8 mouse cellular contexts compared by ENCODE assay signal in genomic region chr10:128589464-128590192, GRCm38 (mm10). TPM values are rescaled to one million over a fixed set of nuclear protein-coding genes. Genes with fewer than 3 reads are reported as not detected.
DNase-seq lines count a peak whose midpoint lies in the region; ATAC-seq and TF ChIP-seq lines count a peak whose summit lies in the region.

TSS of gene Erbb3 (minus strand) at chr10:128589652.

- peak within 1 kb of the TSS; percentile 95 for H3K4me2 ChIP-seq in CH12.LX (ENCODE audit: insufficient read depth, low read depth, poor library complexity, severe bottlenecking)
- H3K4me2 ChIP-seq in embryonic facial prominence, embryonic 15.5 days (replicated peaks) = peak within 1 kb of the TSS; percentile 83

- DNase-seq in CH12.LX (ENCODE audit: extremely low read depth) (peak; percentile 42), ZHBTc4 (ENCODE audit: low read depth, low spot score) (peak; percentile 87)
- DNase-seq in heart, postnatal 36 days = peak; percentile 42 to 52
- DNase-seq in large intestine, adult 2 months (ENCODE audit: low read depth, low spot score) = peak; percentile 71
- peak; percentile 52 for DNase-seq in splenic B cell, adult 2 months (ENCODE audit: low read depth, low spot score)
- DNase-seq in layer of hippocampus, adult 8-10 months (ENCODE audit: low spot score in 2 of 2) = no peak

- no peaks in the 10 kb centered on the region for H3K9me3 ChIP-seq in CH12.LX (replicated peaks; ENCODE audit: low read length)
- no peaks in the 10 kb centered on the region for H3K9me3 ChIP-seq in embryonic facial prominence, embryonic 15.5 days (replicated peaks)

- no peak for TF ChIP-seq EP300 in CH12.LX (IDR thresholded peaks at IDR 0.05; ENCODE audit: low read length)

- intact Hi-C loops in heart, postnatal 36 days (cut with DNase I) = loop anchor here (5.0 kb wide), 1 partner anchor 37 kb away; no protein-coding TSS in a partner anchor

- in situ Hi-C loops in CH12.LX (cut with MboI; ENCODE audit: low pct_ligation_motif_present, low pct_unique_long_range_greater_than_20kb, low sequenced_read_pairs) = no loop called here

- peak within 1 kb of the TSS; percentile 54 for H3K9ac ChIP-seq in CH12.LX (ENCODE audit: insufficient read depth, low read depth)
- peak within 1 kb of the TSS; percentile 48 for H3K9ac ChIP-seq in embryonic facial prominence, embryonic 15.5 days

- H3K4me3 ChIP-seq in CH12.LX (replicated peaks in 1 of 3; ENCODE audit: low read depth in 2 of 3, low read length in 2 of 3, poor library complexity in 1 of 3) = peak within 1 kb of the TSS; percentile 63 to 80 (median 65)
- peak within 1 kb of the TSS; percentile 64 for H3K4me3 ChIP-seq in embryonic facial prominence, embryonic 15.5 days (replicated peaks)

- peak; percentile 52 for ATAC-seq in embryonic facial prominence, embryonic 15.5 days (ENCODE audit: insufficient number of reproducible peaks, low FRiP score, low TSS enrichment, low read depth)
- peak; percentile 61 for ATAC-seq in megakaryocyte-erythroid progenitor cell, adult 5-6 weeks (replicated peaks; ENCODE audit: low FRiP score, low TSS enrichment, poor library complexity, severe bottlenecking)

- no peak within 1 kb of the TSS for H3K27ac ChIP-seq in CH12.LX (ENCODE audit: insufficient read depth, low read depth)
- H3K27ac ChIP-seq in embryonic facial prominence, embryonic 15.5 days (replicated peaks) = peak within 1 kb of the TSS; percentile 92

- H3K36me3 ChIP-seq in CH12.LX (replicated peaks in 1 of 2; ENCODE audit: control insufficient read depth in 1 of 2, insufficient read depth in 1 of 2, low read length in 1 of 2) = no peaks in the 10 kb centered on the region
- H3K36me3 ChIP-seq in embryonic facial prominence, embryonic 15.5 days = no peaks in the 10 kb centered on the region
- no peaks in the 10 kb centered on the region for H3K36me3 ChIP-seq in splenic B cell, adult 2 months (ENCODE audit: control insufficient read depth, insufficient read depth, low read length, poor library complexity, severe bottlenecking)

- dilution Hi-C loops in CH12.LX (cut with MboI; ENCODE audit: extremely low pct_ligation_motif_present, extremely low pct_unique_long_range_greater_than_20kb, low sequenced_read_pairs) = no loop called here

- no peak for TF ChIP-seq POLR2A in CH12.LX (IDR thresholded peaks at IDR 0.05; ENCODE audit: low read depth, low read length)

- under 1% methylated on average over 43 of the region's 43 CpGs for WGBS in embryonic facial prominence, embryonic 15.5 days
- WGBS in large intestine, adult 2 months = under 1% methylated on average over 43 of the region's 43 CpGs

- H3K4me1 ChIP-seq in CH12.LX (ENCODE audit: control insufficient read depth in 1 of 2, insufficient read depth in 2 of 2) = peaks cover 0 to 20% of the 10 kb centered on the region in 2 experiments; a peak in 2 of 4 replicates
- H3K4me1 ChIP-seq in embryonic facial prominence, embryonic 15.5 days = peaks cover 28% of the 10 kb centered on the region

- TF ChIP-seq RAD21 in CH12.LX (IDR thresholded peaks at IDR 0.05; ENCODE audit: low read depth, low read length) = no peak

- TF ChIP-seq CTCF in CH12.LX (conservative IDR thresholded peaks at IDR 0.05 in 1 of 2, IDR thresholded peaks at IDR 0.05 in 1 of 2; ENCODE audit: low read depth in 2 of 2, low read length in 2 of 2) = no peak

- peaks cover 71% of the 10 kb centered on the region for H3K27me3 ChIP-seq in CH12.LX (replicated peaks)
- peaks cover 32% of the 10 kb centered on the region for H3K27me3 ChIP-seq in embryonic facial prominence, embryonic 15.5 days
- H3K27me3 ChIP-seq in splenic B cell, adult 2 months (ENCODE audit: control insufficient read depth, insufficient read depth, low read length, poor library complexity, severe bottlenecking) = peaks cover 1% of the 10 kb centered on the region

- H3K79me2 ChIP-seq in CH12.LX (replicated peaks; ENCODE audit: control insufficient read depth, extremely low read depth, insufficient read depth, poor library complexity, severe bottlenecking) = no peaks in the 10 kb centered on the region

TF ChIP-seq in CH12.LX, 34 proteins besides CTCF, POLR2A, EP300 and RAD21:
- TF ChIP-seq ZKSCAN1 (IDR thresholded peaks at IDR 0.05; ENCODE audit: borderline replicate concordance, low read depth, low read length) (no peak), SMC3 (IDR thresholded peaks at IDR 0.05; ENCODE audit: low read depth, low read length) (no peak), MYC (IDR thresholded peaks at IDR 0.05; ENCODE audit: low read depth, low read length) (no peak), TBP (conservative IDR thresholded peaks at IDR 0.05; ENCODE audit: low read depth, low read length) (no peak), SIN3A (IDR thresholded peaks at IDR 0.05; ENCODE audit: low read length) (no peak), ZNF384 (IDR thresholded peaks at IDR 0.05; ENCODE audit: low read depth, low read length) (peak; percentile 50; the same call in 1 of the 2 replicates), MAX (IDR thresholded peaks at IDR 0.05; ENCODE audit: low read length) (no peak), CHD2 (IDR thresholded peaks at IDR 0.05; ENCODE audit: low read length) (no peak), MEF2A (IDR thresholded peaks at IDR 0.05; ENCODE audit: borderline replicate concordance, low read depth, low read length) (no peak), JUND (conservative IDR thresholded peaks at IDR 0.05; ENCODE audit: low read depth, low read length) (no peak), BHLHE40 (IDR thresholded peaks at IDR 0.05; ENCODE audit: low read depth, low read length) (peak; percentile 65; the same call in 1 of the 2 replicates), PAX5 (IDR thresholded peaks at IDR 0.05; ENCODE audit: low read length) (no peak), HCFC1 (IDR thresholded peaks at IDR 0.05; ENCODE audit: low read depth, low read length) (no peak), ELF1 (IDR thresholded peaks at IDR 0.05; ENCODE audit: low read depth, low read length) (no peak), POLR2AphosphoS2 (IDR thresholded peaks at IDR 0.05; ENCODE audit: low read depth, low read length) (no peak), RCOR1 (conservative IDR thresholded peaks at IDR 0.05; ENCODE audit: low read depth, low read length) (no peak), JUN (IDR thresholded peaks at IDR 0.05; ENCODE audit: insufficient read depth, low read depth, low read length) (no peak), CHD1 (IDR thresholded peaks at IDR 0.05; ENCODE audit: low read depth, low read length) (no peak), TCF12 (IDR thresholded peaks at IDR 0.05; ENCODE audit: low read depth, low read length) (no peak), USF2 (conservative IDR thresholded peaks at IDR 0.05; ENCODE audit: low read depth, low read length) (no peak), MAZ (IDR thresholded peaks at IDR 0.05; ENCODE audit: low read depth, low read length) (peak; percentile 60), MAFK (IDR thresholded peaks at IDR 0.05; ENCODE audit: insufficient replicate concordance, low read length) (no peak), IRF4 (IDR thresholded peaks at IDR 0.05; ENCODE audit: low read depth, low read length) (no peak), ZMIZ1 (IDR thresholded peaks at IDR 0.05; ENCODE audit: low read depth, low read length) (no peak), KAT2A (IDR thresholded peaks at IDR 0.05; ENCODE audit: insufficient replicate concordance, low read length) (no peak), GABPA (IDR thresholded peaks at IDR 0.05; ENCODE audit: insufficient replicate concordance, low read depth, low read length) (no peak), UBTF (IDR thresholded peaks at IDR 0.05; ENCODE audit: low read depth, low read length) (0 out of 2 replicates have a peak, but pooled peaks have one; percentile 20), USF1 (IDR thresholded peaks at IDR 0.05; ENCODE audit: low read depth, low read length) (no peak), NRF1 (IDR thresholded peaks at IDR 0.05; ENCODE audit: low read depth, low read length) (no peak), ETS1 (conservative IDR thresholded peaks at IDR 0.05; ENCODE audit: low read depth, low read length) (no peak), ZC3H11A (IDR thresholded peaks at IDR 0.05; ENCODE audit: low read depth, low read length) (no peak)

RNA-seq across cellular contexts. Expression of gene Erbb3, which starts in this region (rescaled TPM):
- total RNA-seq in CH12.LX (2012; rRNA removed) = 12.6 and 13.2 TPM in 2 replicates
- 11.3 and 13.0 TPM in 2 replicates for total RNA-seq in CH12.LX (2014; rRNA removed)
- polyA plus RNA-seq in CH12.LX (2012; ENCODE audit: insufficient read length, low read depth) = 7.4 and 7.7 TPM in 2 replicates
- 23.9 and 25.8 TPM in 2 replicates for polyA plus RNA-seq in embryonic facial prominence, embryonic 15.5 days (2015; fragmentation: Nextera tagmentation; extraction: Ambion mirVana)
- total RNA-seq in heart, postnatal 36 days (2021) = 1 to 10 TPM; 8.9 to 9.2 TPM
- 76.7 and 120 TPM in 2 replicates for polyA plus RNA-seq in large intestine, adult 2 months (2012; rRNA removed)
- 1.9 and 3.2 TPM in 2 replicates for total RNA-seq in megakaryocyte-erythroid progenitor cell, adult 5-6 weeks (2014; fragmentation: Nextera tagmentation)
- 0.09 and 1.2 TPM in 2 replicates for total RNA-seq in megakaryocyte-erythroid progenitor cell, adult 5-6 weeks (2017)
- 1 to 10 TPM; 6.8 to 8.4 (median 8.1) TPM for total RNA-seq in layer of hippocampus, adult 8-10 months (2022)

Comparison
In these comparisons a context has a peak if more than half of its experiments do, and no peak if none do; other contexts are left out.
1. DNase-seq: peak in CH12.LX (single experiment), ZHBTc4 (single experiment), heart, postnatal 36 days (2 of 2), large intestine, adult 2 months (single experiment) and splenic B cell, adult 2 months (single experiment); none in layer of hippocampus, adult 8-10 months (0 of 2).